Mouse (Mus musculus) heart, embryonic 10.5 days (tissue): Measurements from ENCODE around the gene Anapc2. TPM values are rescaled to one million over a fixed set of nuclear protein-coding genes. Genes with fewer than 3 reads are reported as not detected.
"Not testable (repeated sequence)": the region's sequence is repeated elsewhere in the genome, so short reads cannot be mapped to it uniquely, and the experiment has no call there.

ENCODE experiments used
- DNase-seq: peaks from one replicate; pipeline ENCODE4 v3.0.0-alpha.2; 2017; ENCODE audit warnings: low spot score
- H3K27ac ChIP-seq: fragments of 300-500 bp; sonication (generic); 2 replicates; pipeline ENCODE4 v1.5.1; 2016; ENCODE audit warnings: mild to moderate bottlenecking
- H3K27me3 ChIP-seq: fragments of 300-500 bp; sonication (generic); 2 replicates; pipeline ENCODE4 v1.6.1; 2016; ENCODE audit warnings: mild to moderate bottlenecking; ENCODE audit not compliant: poor library complexity, insufficient read depth, severe bottlenecking
- H3K36me3 ChIP-seq: fragments of 300-500 bp; sonication (generic); 2 replicates; pipeline ENCODE4 v1.6.1; 2016; ENCODE audit warnings: mild to moderate bottlenecking, moderate library complexity
- H3K4me1 ChIP-seq: fragments of 300-500 bp; sonication (generic); 2 replicates; pipeline ENCODE4 v1.6.1; 2016; ENCODE audit warnings: mild to moderate bottlenecking
- H3K4me3 ChIP-seq: fragments of 300-500 bp; sonication (generic); 2 replicates; pipeline ENCODE4 v1.5.1; 2016; ENCODE audit warnings: mild to moderate bottlenecking, moderate library complexity
- H3K9me3 ChIP-seq: fragments of 300-500 bp; sonication (generic); 2 replicates; pipeline ENCODE4 v1.6.1; 2016; ENCODE audit warnings: mild to moderate bottlenecking, moderate library complexity
- WGBS: fragments of 180-500 bp; shearing (Covaris S2); methylation state at CpG from one replicate; pipeline ENCODE4 v1.1.7; 2016; 5-methylcytosine and 5-hydroxymethylcytosine counted together
- polyA plus RNA-seq: library from polyadenylated mRNA; unstranded; fragments of >200 nt; fragmentation: Nextera tagmentation; extraction: Ambion mirVana; gene quantifications from 2 replicates; pipeline ENCODE4 v1.2.1, GENCODE M21; 2016

Anapc2 gene
- polyA plus RNA-seq, 1 experiment from 2014 or later: 113 TPM

DNA sequence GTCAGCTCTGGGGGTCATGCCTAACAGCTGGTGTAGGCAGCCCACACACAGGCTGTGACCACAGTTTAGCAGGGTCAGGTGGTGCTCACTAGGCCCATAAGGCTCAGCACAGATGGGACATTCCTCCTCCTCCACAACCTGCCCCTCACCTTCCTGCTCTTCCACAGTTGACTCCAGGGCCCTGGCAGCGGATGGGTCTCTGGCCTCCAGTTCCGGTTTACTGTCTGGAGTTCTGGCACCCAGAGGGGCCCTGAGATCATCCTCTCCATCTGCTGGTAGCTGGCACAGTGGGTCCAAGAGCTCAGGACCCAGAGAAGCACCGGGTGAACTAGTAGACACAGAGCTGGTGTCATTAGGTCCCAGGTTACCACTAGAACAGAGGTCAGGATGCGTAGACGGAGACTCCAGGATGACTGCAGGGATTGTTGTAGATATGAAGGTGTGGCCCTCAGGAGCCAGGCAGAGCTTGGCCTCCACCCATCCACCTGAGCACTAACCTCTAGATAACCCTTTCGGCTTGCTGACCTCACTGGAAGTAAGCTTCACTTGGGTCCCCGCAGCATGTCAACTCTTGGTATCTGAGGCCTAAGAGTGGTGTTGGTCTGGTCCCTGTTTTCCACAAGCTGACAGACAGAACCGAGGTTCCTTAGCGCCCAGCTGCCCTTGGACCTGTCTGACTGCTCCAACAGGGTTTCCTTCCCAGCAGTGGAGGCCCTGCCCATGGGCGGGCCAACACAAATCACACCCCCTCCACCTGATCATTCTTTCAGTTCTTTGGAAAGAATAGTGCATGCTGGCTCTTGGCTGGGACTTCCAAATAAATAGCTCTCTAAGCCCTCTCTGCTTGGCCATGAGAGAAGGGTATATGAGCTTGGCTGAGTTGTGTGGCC, 25.9 kb upstream of the Anapc2 start, which contains the start of gene AL732309.1:
AL732309.1 (minus strand) TSS at position 681 of the 890 bp plus-strand sequence.
- 81% methylated on average over 10 of the region's 10 CpGs for WGBS
- H3K4me3 ChIP-seq: no peak within 1 kb of the TSS
- H3K27me3 ChIP-seq: peaks cover 30% of the 10 kb centered on the region
- no peaks in the 10 kb centered on the region for H3K9me3 ChIP-seq
- no peak for DNase-seq
- peaks cover 17% of the 10 kb centered on the region for H3K4me1 ChIP-seq
- no peak within 1 kb of the TSS for H3K27ac ChIP-seq
- peaks cover 61% of the 10 kb centered on the region for H3K36me3 ChIP-seq

- Histone ChIP-seq H3K4me3 (no peak overlapping the region), H3K36me3 (peaks cover 56% of the 10 kb centered on the region), H3K4me1 (peaks cover 13% of the 10 kb centered on the region), H3K27me3 (no peaks in the 10 kb centered on the region), H3K9me3 (no peaks in the 10 kb centered on the region), H3K27ac (no peak overlapping the region)
- WGBS: 90% methylated on average over 1 of the region's 1 CpGs
- no peak for DNase-seq
Observed at GRCm38 (mm10) chr2:25252331-25252730, 19.9 kb upstream of the Anapc2 start.

GRCm38 (mm10) chr2:25255284-25255779, 16.9 kb upstream of the Anapc2 start, which contains the start of gene Tmem203:
TSS of gene Tmem203 (plus strand) at chr2:25255439.
- H3K4me1 ChIP-seq: peaks cover 13% of the 10 kb centered on the region
- H3K27me3 ChIP-seq: no peaks in the 10 kb centered on the region
- peak within 1 kb of the TSS; percentile 94 for H3K27ac ChIP-seq
- H3K9me3 ChIP-seq: no peaks in the 10 kb centered on the region
- H3K36me3 ChIP-seq: peaks cover 26% of the 10 kb centered on the region
- peak; percentile 97 for DNase-seq
- peak within 1 kb of the TSS; percentile 84 for H3K4me3 ChIP-seq
- under 1% methylated on average over 39 of the region's 39 CpGs for WGBS

DNA sequence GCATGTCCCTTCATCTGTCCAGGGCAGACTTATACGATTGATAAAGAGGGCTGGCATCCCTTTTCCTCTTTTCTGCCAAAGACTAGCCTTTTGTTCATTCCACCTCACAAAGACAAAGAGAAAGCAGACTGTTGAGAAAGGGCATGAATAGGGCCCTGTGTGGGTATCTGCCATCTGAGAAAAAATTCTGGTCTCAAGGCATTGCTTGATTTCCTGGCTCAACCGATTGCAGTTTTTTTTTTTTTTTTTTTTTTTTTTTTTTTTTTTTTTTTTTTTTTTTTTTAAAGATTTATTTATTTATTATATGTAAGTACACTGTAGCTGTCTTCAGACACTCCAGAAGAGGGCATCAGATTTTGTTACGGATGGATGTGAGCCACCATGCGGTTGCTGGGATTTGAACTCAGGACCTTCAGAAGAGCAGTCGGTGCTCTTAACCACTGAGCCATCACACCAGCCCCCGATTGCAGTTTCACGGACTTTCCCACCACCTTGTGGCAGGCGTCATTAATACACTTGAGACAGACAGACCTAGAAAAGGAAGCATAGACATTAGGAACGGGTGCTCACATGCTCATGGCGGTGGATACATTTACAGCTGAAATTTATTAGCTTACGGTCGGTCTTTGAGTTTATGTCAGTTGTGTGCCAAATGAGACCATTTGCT, 15.7 kb upstream of the Anapc2 start:
- peak overlapping the region; percentile 84 for H3K4me3 ChIP-seq
- DNase-seq, H3K27me3 ChIP-seq, H3K27ac ChIP-seq, H3K9me3 ChIP-seq: not testable (repeated sequence)
- WGBS: 59% methylated on average over 12 of the region's 12 CpGs
- H3K36me3 ChIP-seq: peaks cover 15% of the 10 kb centered on the region
- peaks cover 13% of the 10 kb centered on the region for H3K4me1 ChIP-seq

- 79% methylated on average over 5 of the region's 5 CpGs for WGBS
- H3K36me3 ChIP-seq, H3K27me3 ChIP-seq, DNase-seq, H3K27ac ChIP-seq, H3K4me3 ChIP-seq, H3K9me3 ChIP-seq: not testable (repeated sequence)
- H3K4me1 ChIP-seq: peaks cover 13% of the 10 kb centered on the region
Observed at GRCm38 (mm10) chr2:25257250-25257649, 15.0 kb upstream of the Anapc2 start.

DNA sequence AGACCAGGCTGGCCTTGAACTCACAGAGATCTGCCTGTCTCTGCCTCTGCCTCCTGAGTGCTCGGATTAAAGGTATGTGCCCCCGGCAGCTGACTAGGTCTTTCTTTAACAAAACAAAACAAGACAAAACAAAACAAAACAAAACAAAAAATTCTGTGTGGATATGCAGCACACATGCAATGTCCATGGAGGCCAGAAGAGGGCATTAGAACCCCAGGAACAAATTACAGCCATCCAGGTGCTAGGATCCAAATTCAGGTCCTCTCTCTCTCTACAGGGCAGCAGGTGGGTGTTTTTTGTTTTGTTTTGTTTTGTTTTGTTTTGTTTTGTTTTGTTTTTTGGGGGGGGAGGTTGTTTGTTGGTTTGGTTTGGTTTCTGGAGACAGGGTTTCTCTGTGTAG, 13.4 kb upstream of the Anapc2 start:
- Histone ChIP-seq H3K27me3 (peaks cover 9% of the 10 kb centered on the region), H3K4me3 (no peak overlapping the region), H3K4me1 (peaks cover 25% of the 10 kb centered on the region), H3K9me3 (no peaks in the 10 kb centered on the region), H3K27ac (no peak overlapping the region), H3K36me3 (no peaks in the 10 kb centered on the region)
- 41% methylated on average over 2 of the region's 2 CpGs for WGBS
- DNase-seq: no peak

GRCm38 (mm10) chr2:25261870-25262269, 10.4 kb upstream of the Anapc2 start:
- 43% methylated on average over 12 of the region's 12 CpGs for WGBS
- H3K36me3 ChIP-seq: no peaks in the 10 kb centered on the region
- DNase-seq: no peak
- H3K4me3 ChIP-seq: peak overlapping the region; percentile 80
- peak overlapping the region; percentile 83 for H3K27ac ChIP-seq
- no peaks in the 10 kb centered on the region for H3K9me3 ChIP-seq
- peaks cover 25% of the 10 kb centered on the region for H3K27me3 ChIP-seq
- H3K4me1 ChIP-seq: peaks cover 30% of the 10 kb centered on the region

- H3K27ac ChIP-seq: peak within 1 kb of the TSS; percentile 83
- H3K9me3 ChIP-seq: no peaks in the 10 kb centered on the region
- DNase-seq: peak; percentile 98
- peak within 1 kb of the TSS; percentile 80 for H3K4me3 ChIP-seq
- under 1% methylated on average over 39 of the region's 39 CpGs for WGBS
- peaks cover 34% of the 10 kb centered on the region for H3K4me1 ChIP-seq
- H3K27me3 ChIP-seq: peaks cover 25% of the 10 kb centered on the region
- no peaks in the 10 kb centered on the region for H3K36me3 ChIP-seq
Observed at GRCm38 (mm10) chr2:25262291-25262767, 9.9 kb upstream of the Anapc2 start, which contains the start of gene Tprn. TSS of gene Tprn (plus strand) at chr2:25262618.

GRCm38 (mm10) chr2:25262795-25263622, 9.3 kb upstream of the Anapc2 start:
- H3K36me3 ChIP-seq: 0 out of 2 replicates have a peak, but pooled peaks cover 4% of the 10 kb centered on the region
- peaks cover 36% of the 10 kb centered on the region for H3K4me1 ChIP-seq
- H3K27ac ChIP-seq: peak overlapping the region; percentile 77
- WGBS: under 1% methylated on average over 82 of the region's 82 CpGs
- H3K9me3 ChIP-seq: no peaks in the 10 kb centered on the region
- no peak for DNase-seq
- peaks cover 25% of the 10 kb centered on the region for H3K27me3 ChIP-seq
- H3K4me3 ChIP-seq: peak overlapping the region; percentile 80

GRCm38 (mm10) chr2:25263623-25264285, 8.5 kb upstream of the Anapc2 start:
- Histone ChIP-seq H3K27me3 (peaks cover 25% of the 10 kb centered on the region), H3K4me1 (peaks cover 36% of the 10 kb centered on the region), H3K9me3 (no peaks in the 10 kb centered on the region), H3K4me3 (peak overlapping the region; percentile 80), H3K36me3 (peaks cover 11% of the 10 kb centered on the region; the same call in 1 of the 2 replicates), H3K27ac (peak overlapping the region; percentile 77)
- WGBS: 20% methylated on average over 12 of the region's 12 CpGs
- no peak for DNase-seq

- peak overlapping the region; percentile 80; the same call in 1 of the 2 replicates for H3K4me3 ChIP-seq
- no peak overlapping the region for H3K27ac ChIP-seq
- H3K9me3 ChIP-seq: no peaks in the 10 kb centered on the region
- peaks cover 25% of the 10 kb centered on the region for H3K27me3 ChIP-seq
- peaks cover 36% of the 10 kb centered on the region for H3K4me1 ChIP-seq
- WGBS: 68% methylated on average over 5 of the region's 5 CpGs
- H3K36me3 ChIP-seq: peaks cover 16% of the 10 kb centered on the region
- no peak for DNase-seq
Observed at GRCm38 (mm10) chr2:25264286-25264660, 8.0 kb upstream of the Anapc2 start.

DNA sequence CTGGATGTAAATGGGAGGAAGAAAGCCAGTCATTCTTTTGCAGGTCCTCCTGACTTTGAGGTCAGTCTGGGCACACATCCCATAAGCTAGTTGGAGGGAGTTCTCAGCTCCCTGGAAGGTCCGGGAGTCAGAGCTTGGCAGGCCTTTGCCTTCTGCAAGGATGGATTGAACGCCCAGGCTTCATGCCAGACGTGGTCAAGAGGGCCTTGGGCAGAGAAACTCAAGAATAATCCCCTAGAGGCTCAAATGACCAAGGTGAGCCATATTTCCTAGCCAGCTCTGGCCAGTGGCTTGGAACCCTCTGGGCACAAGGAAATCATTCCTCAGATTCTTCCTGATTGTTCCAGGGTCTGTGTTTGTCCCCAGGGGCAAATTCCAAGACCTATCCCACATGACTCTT, 7.4 kb upstream of the Anapc2 start:
- DNase-seq: no peak
- Histone ChIP-seq H3K9me3 (no peaks in the 10 kb centered on the region), H3K27me3 (peaks cover 25% of the 10 kb centered on the region), H3K4me1 (peaks cover 36% of the 10 kb centered on the region), H3K36me3 (peaks cover 22% of the 10 kb centered on the region), H3K27ac (no peak overlapping the region), H3K4me3 (no peak overlapping the region)
- 69% methylated on average over 3 of the region's 3 CpGs for WGBS
